Mouse (Mus musculus): ENCODE results near the gene Acp2.

The Acp2 gene

GRCm38 (mm10) chr2:91194624-91195332 is 7.9 kb upstream of the Acp2 start:
- in situ Hi-C loops (cut with MseI, MboI) = no loop called here

GRCm38 (mm10) chr2:91196577-91197001 is 6.1 kb upstream of the Acp2 start:
- in situ Hi-C loops (cut with MseI, MboI) = no loop called here

GRCm38 (mm10) chr2:91198888-91199287 is 3.8 kb upstream of the Acp2 start:
- in situ Hi-C loops (cut with MseI, MboI) = no loop called here

GRCm38 (mm10) chr2:91202972-91203656 is 429 bp downstream of the Acp2 start:
- in situ Hi-C loops (cut with MseI, MboI) = no loop called here

- in situ Hi-C loops (cut with MseI, MboI) = no loop called here
Observed at GRCm38 (mm10) chr2:91206254-91206775, 3.6 kb downstream of the Acp2 start.

- in situ Hi-C loops (cut with MseI, MboI) = no loop called here
Observed at GRCm38 (mm10) chr2:91213311-91213710, 10.6 kb downstream of the Acp2 start.

GRCm38 (mm10) chr2:91217032-91217431 is 14.3 kb downstream of the Acp2 start:
- in situ Hi-C loops (cut with MseI, MboI) = no loop called here

GRCm38 (mm10) chr2:91220501-91220900 is 17.8 kb downstream of the Acp2 start:
- in situ Hi-C loops (cut with MseI, MboI) = no loop called here

- in situ Hi-C loops (cut with MseI, MboI) = no loop called here
Observed at GRCm38 (mm10) chr2:91223614-91224013, 20.9 kb downstream of the Acp2 start.

- in situ Hi-C loops (cut with MseI, MboI) = loop anchor here in 1 of 2 experiments (10.0 kb wide), 1 partner anchor 115 kb away; the partner anchor contains the start of gene Mybpc3
Observed at GRCm38 (mm10) chr2:91229735-91230134, 27.1 kb downstream of the Acp2 start.

GRCm38 (mm10) chr2:91236601-91237510 is 34.2 kb downstream of the Acp2 start, which contains the start of gene Ddb2:
Gene Ddb2, minus strand, starts transcription at chr2:91236982.
- in situ Hi-C loops (cut with MseI, MboI) = loop anchor here in 1 of 2 experiments (10.0 kb wide), 1 partner anchor 122 kb away; the partner anchor contains the start of gene Mybpc3

GRCm38 (mm10) chr2:91237511-91238080 is 34.9 kb downstream of the Acp2 start:
- in situ Hi-C loops (cut with MseI, MboI) = loop anchor here in 1 of 2 experiments (10.0 kb wide), 1 partner anchor 123 kb away; the partner anchor contains the start of gene Mybpc3

GRCm38 (mm10) chr2:91242547-91242946 is 39.9 kb downstream of the Acp2 start:
- in situ Hi-C loops (cut with MseI, MboI) = no loop called here

- in situ Hi-C loops (cut with MseI, MboI) = no loop called here
Observed at GRCm38 (mm10) chr2:91243416-91243815, 40.7 kb downstream of the Acp2 start.

GRCm38 (mm10) chr2:91244557-91245228 is 42.0 kb downstream of the Acp2 start:
- in situ Hi-C loops (cut with MseI, MboI) = no loop called here

GRCm38 (mm10) chr2:91248366-91248765 is 45.7 kb downstream of the Acp2 start:
- in situ Hi-C loops (cut with MseI, MboI) = no loop called here

- in situ Hi-C loops (cut with MseI, MboI) = no loop called here
Observed at GRCm38 (mm10) chr2:91252001-91252400, 49.3 kb downstream of the Acp2 start.

GRCm38 (mm10) chr2:91252512-91252911 is 49.8 kb downstream of the Acp2 start:
- in situ Hi-C loops (cut with MseI, MboI) = no loop called here

GRCm38 (mm10) chr2:91254725-91255380 is 52.2 kb downstream of the Acp2 start:
- in situ Hi-C loops (cut with MseI, MboI) = no loop called here

GRCm38 (mm10) chr2:91255661-91256150 is 53.0 kb downstream of the Acp2 start, which contains the start of gene Pacsin3:
Gene Pacsin3, plus strand, starts transcription at chr2:91255954.
- in situ Hi-C loops (cut with MseI, MboI) = no loop called here
